Mouse (Mus musculus) mouse embryonic stem cell (cell line): ENCODE measurements around the gene Espn.

Experiments used
- in situ Hi-C, 2 experiments: fragments of 300-500 bp; cut with MboI; formaldehyde crosslinking; loops; 1 replicate in 1 of 2; 3 replicates in 1 of 2; pipeline ENCODE4 v1.14.3; 2019 to 2020; ENCODE audit warnings: low sequenced_read_pairs in 2 of 2, low pct_unique_long_range_greater_than_20kb in 1 of 2, mixed read lengths in 1 of 2; ENCODE audit not compliant: unreplicated experiment in 1 of 2

Espn gene

GRCm38 (mm10) chr4:152132772-152133169, 19.4 kb downstream of the Espn start:
- in situ Hi-C loops: no loop called here

GRCm38 (mm10) chr4:152131809-152132771, 20.1 kb downstream of the Espn start:
- in situ Hi-C loops: no loop called here

- in situ Hi-C loops: no loop called here
Observed at GRCm38 (mm10) chr4:152130771-152131653, 21.2 kb downstream of the Espn start.

- in situ Hi-C loops: no loop called here
Observed at GRCm38 (mm10) chr4:152129395-152129930, 22.7 kb downstream of the Espn start.

GRCm38 (mm10) chr4:152128784-152129183, 23.4 kb downstream of the Espn start:
- in situ Hi-C loops: no loop called here

GRCm38 (mm10) chr4:152127884-152128283, 24.3 kb downstream of the Espn start:
- in situ Hi-C loops: no loop called here

GRCm38 (mm10) chr4:152126026-152126920, 25.9 kb downstream of the Espn start:
- in situ Hi-C loops: no loop called here

- in situ Hi-C loops: no loop called here
Observed at GRCm38 (mm10) chr4:152125161-152126025, 26.8 kb downstream of the Espn start.

GRCm38 (mm10) chr4:152124361-152124961, 27.7 kb downstream of the Espn start:
- in situ Hi-C loops: no loop called here

- in situ Hi-C loops: no loop called here
Observed at GRCm38 (mm10) chr4:152121183-152121505, 31.0 kb downstream of the Espn start.

GRCm38 (mm10) chr4:152120311-152121182, 31.6 kb downstream of the Espn start:
- in situ Hi-C loops: no loop called here

GRCm38 (mm10) chr4:152119396-152120292, 32.5 kb downstream of the Espn start:
- in situ Hi-C loops: no loop called here

- in situ Hi-C loops: no loop called here
Observed at GRCm38 (mm10) chr4:152117538-152117937, 34.6 kb downstream of the Espn start.

GRCm38 (mm10) chr4:152115921-152116612, 36.1 kb downstream of the Espn start, which contains the start of gene Tnfrsf25:
TSS of gene Tnfrsf25 (plus strand) at chr4:152115934.
- in situ Hi-C loops: no loop called here

GRCm38 (mm10) chr4:152114080-152114479, 38.1 kb downstream of the Espn start:
- in situ Hi-C loops: no loop called here
